Mouse (Mus musculus) right cerebral cortex, adult 2 months (tissue): ENCODE data around the gene Eno2.
"Not testable (repeated sequence)": the region's sequence is repeated elsewhere in the genome, so short reads cannot be mapped to it uniquely, and the experiment has no call there.

Experiments
- DNase-seq, 2 experiments: peaks; one replicate each; pipeline ENCODE4 v3.0.0; 2021 to 2022; ENCODE audit warnings: low spot score in 2 of 2

Gene Eno2

DNA sequence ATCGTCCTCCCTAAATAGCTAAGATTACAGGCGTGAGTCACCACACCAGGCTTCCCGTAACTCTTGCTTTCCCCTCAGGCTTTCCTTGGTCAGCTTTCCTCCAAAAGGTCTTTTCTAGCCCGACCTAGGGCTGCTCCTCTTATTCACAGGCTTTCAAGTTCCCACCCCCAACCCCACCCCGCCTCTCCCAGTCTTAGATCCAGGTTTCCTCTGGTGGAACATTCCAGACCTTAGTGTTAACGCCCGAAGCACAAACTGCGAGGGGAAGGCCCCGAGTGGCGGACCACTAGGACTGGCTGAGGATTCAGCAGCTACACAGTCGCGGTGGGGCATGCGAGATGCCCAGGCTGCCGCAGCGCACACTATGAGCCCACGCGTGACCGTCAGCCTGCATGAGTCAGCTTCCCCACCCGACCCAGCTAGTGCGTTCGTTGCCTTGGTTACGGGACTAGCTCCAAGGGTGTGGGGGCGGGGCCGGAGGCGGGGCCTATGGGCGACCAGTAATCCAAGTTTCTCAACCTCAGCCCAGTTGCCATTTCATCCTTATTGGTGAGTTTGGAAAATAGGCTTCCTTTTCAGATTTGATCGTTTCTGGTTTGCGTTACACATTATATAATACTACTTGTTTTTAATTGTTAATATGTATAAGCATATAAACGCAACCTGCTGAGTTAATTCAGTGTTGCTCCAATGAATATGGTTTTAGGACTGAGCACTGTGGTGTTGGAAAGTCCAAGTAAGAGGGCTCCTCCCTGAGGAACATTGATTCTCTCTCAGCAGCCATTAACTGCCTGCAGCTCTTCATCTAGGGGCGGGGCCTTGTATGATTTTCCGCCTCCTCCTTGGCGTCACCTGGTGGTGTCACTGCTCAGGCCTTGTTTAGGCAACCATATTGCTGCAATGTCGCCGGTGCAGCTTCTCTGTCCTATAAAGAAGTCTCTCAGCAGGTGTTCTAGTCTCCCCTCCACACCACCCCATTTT is 36.2 kb upstream of the Eno2 start:
- peak; percentile 96 to 97 for DNase-seq

- DNase-seq, result no peak
Measured at GRCm38 (mm10) chr6:124804341-124804740, 34.9 kb upstream of the Eno2 start.

- not testable (repeated sequence) for DNase-seq
Measured at GRCm38 (mm10) chr6:124803691-124804090, 34.2 kb upstream of the Eno2 start.

- no peak for DNase-seq
Measured at GRCm38 (mm10) chr6:124803061-124803460, 33.6 kb upstream of the Eno2 start.

- not testable (repeated sequence) for DNase-seq
Measured at GRCm38 (mm10) chr6:124802400-124802799, 32.9 kb upstream of the Eno2 start.

GRCm38 (mm10) chr6:124796200-124796599 is 26.7 kb upstream of the Eno2 start:
- DNase-seq, result no peak

DNA sequence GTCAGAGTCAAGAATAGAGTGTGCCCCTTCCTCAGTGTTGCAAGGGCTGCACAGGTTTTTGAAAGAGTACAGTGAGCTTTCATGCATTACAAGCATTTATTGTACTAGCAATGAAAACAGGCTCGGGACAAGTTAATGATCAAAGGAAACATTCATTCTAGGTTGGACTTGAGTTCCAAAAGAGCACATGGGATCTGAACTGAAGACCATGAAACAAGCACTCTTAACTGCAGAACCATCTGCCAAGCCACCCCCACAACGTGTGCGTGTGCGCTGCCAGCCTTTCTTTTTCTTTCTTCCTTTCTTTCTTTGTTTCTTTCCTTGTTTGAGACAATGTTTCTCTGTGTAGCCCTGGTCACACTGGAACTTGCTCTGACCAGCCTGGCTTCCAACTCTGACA is 26.3 kb upstream of the Eno2 start:
- DNase-seq, result no peak

- no peak for DNase-seq
Measured at GRCm38 (mm10) chr6:124791911-124792310, 22.4 kb upstream of the Eno2 start.

GRCm38 (mm10) chr6:124790121-124790520 is 20.6 kb upstream of the Eno2 start:
- DNase-seq, result no peak

- no peak for DNase-seq
Measured at GRCm38 (mm10) chr6:124789519-124789918, 20.0 kb upstream of the Eno2 start.

GRCm38 (mm10) chr6:124787722-124788121 is 18.2 kb upstream of the Eno2 start:
- no peak for DNase-seq

GRCm38 (mm10) chr6:124786756-124787420 is 17.4 kb upstream of the Eno2 start:
- no peak for DNase-seq

DNA sequence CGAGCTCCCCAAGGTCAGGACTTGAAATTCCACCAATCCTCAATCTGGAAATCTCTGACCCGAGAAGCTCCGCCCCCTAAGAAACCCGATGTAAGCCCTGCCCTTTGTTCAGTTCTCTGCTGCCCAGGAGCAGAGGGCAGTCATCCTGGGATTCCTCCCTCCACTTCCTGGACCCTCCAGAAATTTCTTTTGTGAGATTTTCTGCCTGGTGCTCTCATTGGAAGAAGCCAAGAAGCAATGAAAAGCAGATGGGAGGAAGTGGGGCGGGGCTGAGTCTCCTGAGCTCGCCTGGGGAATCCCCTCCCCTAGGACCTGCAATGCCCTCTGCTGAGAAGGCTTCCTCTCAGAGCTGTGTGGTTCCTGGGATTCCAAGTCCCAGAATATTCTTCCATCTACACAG is 13.0 kb upstream of the Eno2 start:
- no peak for DNase-seq

- DNase-seq, result no peak
Measured at GRCm38 (mm10) chr6:124780917-124781316, 11.4 kb upstream of the Eno2 start.

DNA sequence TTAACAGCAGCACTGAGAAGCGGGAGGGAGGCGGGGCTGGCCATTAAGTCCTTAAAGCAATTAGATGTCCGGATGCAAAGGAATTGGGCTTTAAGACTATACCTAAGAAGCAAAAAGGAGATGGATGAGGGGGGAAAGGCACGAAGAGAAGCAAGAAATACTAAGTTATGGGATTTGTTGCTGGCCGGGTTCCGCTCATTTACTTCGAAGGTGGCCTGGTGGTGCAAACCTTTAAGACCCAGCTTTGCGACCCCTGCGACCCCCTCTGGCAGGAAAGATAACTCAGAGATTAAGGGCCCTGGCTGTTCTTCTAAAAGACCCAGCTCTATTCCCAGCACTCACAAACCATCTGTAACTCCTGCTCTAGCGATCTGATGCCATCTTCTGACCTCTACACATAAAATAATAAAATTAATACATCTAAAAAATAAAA is 10.5 kb upstream of the Eno2 start:
- DNase-seq, result no peak

- DNase-seq, result peak in 1 of 2 experiments; percentile 41
Measured at GRCm38 (mm10) chr6:124779222-124779983, 9.9 kb upstream of the Eno2 start, which contains the start of gene Lrrc23. TSS of gene Lrrc23 (minus strand) at chr6:124779727.

DNA sequence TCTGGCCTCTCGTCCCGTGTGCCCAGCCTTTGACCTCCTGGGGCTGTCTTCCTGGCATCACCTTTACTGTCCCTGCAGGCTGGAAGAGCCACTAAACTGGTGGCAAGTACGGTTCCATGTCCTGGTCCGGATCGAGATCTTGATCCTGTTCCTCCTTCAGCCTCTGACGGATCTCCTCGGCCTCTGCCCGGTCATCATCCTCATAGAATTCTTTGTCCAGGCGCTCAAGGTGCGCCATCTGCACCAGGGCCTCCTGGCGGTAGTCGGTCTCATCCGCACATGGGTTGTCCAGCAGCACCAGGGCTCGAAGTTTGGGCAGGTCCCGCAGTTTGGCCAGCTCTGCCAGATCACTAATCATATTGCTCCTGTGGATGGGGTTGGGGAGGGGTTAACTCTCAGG is 1.0 kb upstream of the Eno2 start:
- no peak for DNase-seq

- DNase-seq, result no peak
Measured at GRCm38 (mm10) chr6:124770013-124770412, 540 bp upstream of the Eno2 start.

DNA sequence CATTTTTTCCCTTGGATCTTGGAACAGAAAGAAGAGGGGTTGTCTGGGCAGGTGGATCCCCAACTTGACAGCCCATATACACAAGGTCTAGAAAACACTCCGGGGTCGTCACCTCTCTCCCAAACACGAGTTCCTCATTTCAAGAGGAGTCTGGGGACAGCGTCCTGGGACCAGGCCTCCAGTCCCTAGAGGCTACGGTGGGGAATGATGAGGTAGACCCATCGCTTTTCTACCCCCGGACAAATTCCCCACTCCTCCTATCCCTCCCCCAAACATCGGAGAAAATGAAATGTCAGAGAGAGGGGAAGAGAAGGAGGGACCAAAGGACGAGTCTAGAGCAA is 799 bp downstream of the Eno2 start:
- no peak for DNase-seq

DNA sequence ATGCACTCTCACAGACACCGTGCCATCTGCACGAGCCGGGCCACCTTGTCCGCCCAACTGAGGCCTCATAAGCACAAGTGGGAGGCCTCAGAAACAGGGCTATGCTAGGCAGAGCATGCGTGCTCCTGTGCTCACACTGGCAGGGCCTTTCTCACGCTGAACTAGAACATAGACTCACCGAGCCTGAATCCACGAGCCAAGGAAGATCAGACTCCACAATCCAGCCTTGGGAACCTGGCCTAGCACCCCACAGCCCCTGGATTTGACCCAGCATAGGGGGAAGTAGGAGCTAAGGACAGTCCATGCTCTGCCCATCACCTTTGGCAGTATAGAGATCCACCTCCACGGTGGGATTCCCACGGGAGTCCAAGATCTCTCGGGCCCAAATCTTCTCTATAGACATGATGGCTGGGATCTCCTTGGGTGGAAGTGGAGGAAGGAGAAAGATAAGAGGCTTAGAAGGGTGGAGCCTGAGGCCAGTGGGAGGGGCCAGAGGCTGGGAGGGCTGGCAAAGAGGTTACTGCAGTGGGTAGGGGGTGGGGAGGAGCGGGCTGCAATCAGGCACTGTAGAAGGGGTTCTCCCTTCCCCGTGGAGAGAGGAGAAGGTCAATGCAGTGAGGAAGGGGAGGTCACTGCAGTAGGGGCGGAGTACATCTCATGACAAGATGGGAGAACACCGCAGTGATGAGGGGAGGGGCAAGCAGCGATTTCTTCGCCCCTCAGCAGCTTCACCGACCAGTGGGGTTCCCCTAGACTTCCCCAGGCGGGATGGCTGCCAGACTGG is 1.4 kb downstream of the Eno2 start:
- DNase-seq, result no peak

- no peak for DNase-seq
Measured at GRCm38 (mm10) chr6:124767536-124767919, 1.9 kb downstream of the Eno2 start.
